Mouse (Mus musculus): Measurements from ENCODE around the gene Tmem131.

DNA sequence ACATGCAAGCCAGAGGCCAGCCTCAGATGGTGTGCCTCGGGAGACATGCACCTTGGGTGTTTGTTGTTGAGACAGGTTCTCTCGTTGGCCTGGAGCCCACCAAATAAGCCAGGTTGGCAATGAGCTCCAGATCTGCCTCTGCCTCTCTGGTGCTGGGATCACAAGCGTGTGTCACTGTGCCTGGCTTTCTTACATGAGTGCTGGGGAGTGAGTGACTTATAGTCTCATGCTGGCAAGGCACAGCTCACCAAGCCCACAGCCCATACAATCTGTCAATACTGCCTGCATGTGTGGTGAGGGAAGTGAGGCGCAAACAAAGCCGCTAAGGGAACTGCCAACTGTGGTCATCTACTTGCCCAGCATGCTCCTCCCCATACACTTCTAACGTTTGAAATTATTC is 39.0 kb downstream of the Tmem131 start:
- TF ChIP-seq CTCF (IDR thresholded peaks at IDR 0.05; ENCODE audit: borderline replicate concordance, insufficient read depth, low read length) (no peak), POLR2A (IDR thresholded peaks at IDR 0.05; ENCODE audit: low read depth, low read length) (no peak)
